27 mouse cellular contexts compared by ENCODE assay signal in the genomic region with DNA sequence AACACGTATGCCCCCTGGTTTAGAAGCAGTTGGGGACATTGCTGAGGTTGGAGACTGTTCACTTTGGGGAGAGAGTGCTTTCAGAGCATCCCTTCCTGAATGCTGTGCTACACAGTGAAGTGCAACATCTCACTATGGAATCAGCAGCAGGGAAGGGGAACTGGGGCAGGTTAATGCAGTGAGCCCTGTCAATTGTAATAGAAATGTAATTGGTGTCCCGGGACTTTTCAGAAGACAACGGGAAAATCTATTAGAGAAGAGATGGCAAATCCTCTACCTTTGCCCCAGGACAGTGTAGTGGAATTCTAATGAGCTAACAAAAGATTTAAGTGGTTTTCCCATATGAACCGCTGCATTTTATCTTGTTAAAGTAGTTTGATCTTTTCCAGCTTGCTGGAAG. TPM values are rescaled to one million over a fixed set of nuclear protein-coding genes. Genes with fewer than 3 reads are reported as not detected.
DNase-seq lines count a peak whose midpoint lies in the region; ATAC-seq and TF ChIP-seq lines count a peak whose summit lies in the region.
"Had no signal": no experiment of that assay in that cellular context is flagged by ENCODE, and none has a peak within 500 bp of the region (broad histone marks: within the 10 kb centered on the region; RNA-seq: fewer than 3 reads in every experiment).

No protein-coding gene starts in this region.

- no peak for TF ChIP-seq CTCF in midbrain, postnatal 0 days (IDR thresholded peaks at IDR 0.05)
- no peak for TF ChIP-seq CTCF in hindbrain, postnatal 0 days (IDR thresholded peaks at IDR 0.05; ENCODE audit: low read depth)

- peaks cover 16% of the 10 kb centered on the region for H3K4me1 ChIP-seq in hindbrain, embryonic 13.5 days (replicated peaks)
- H3K4me1 ChIP-seq in hindbrain, embryonic 10.5 days (replicated peaks), result no peaks in the 10 kb centered on the region
- H3K4me1 ChIP-seq in midbrain, embryonic 11.5 days (ENCODE audit: control insufficient read depth, insufficient read depth, low read length), result no peaks in the 10 kb centered on the region
- H3K4me1 ChIP-seq in midbrain, postnatal 0 days (ENCODE audit: insufficient read depth, low read length), result no peaks in the 10 kb centered on the region
- peaks cover 27% of the 10 kb centered on the region for H3K4me1 ChIP-seq in neural tube, embryonic 13.5 days (replicated peaks)
- peaks cover 15% of the 10 kb centered on the region; the same call in 1 of the 2 replicates for H3K4me1 ChIP-seq in neural tube, embryonic 15.5 days
- H3K4me1 ChIP-seq in hindbrain, postnatal 0 days (ENCODE audit: insufficient read depth, low read length), result no peaks in the 10 kb centered on the region
- H3K4me1 ChIP-seq: embryonic facial prominence, embryonic 12.5 days; embryonic facial prominence, embryonic 15.5 days; forebrain, embryonic 15.5 days; heart, embryonic 10.5 days had no signal

- H3K4me2 ChIP-seq in hindbrain, embryonic 13.5 days, result no peak overlapping the region
- no peak overlapping the region for H3K4me2 ChIP-seq in midbrain, embryonic 11.5 days
- no peak overlapping the region for H3K4me2 ChIP-seq in midbrain, postnatal 0 days (ENCODE audit: low read depth, low read length, poor library complexity, severe bottlenecking)
- H3K4me2 ChIP-seq in neural tube, embryonic 13.5 days, result no peak overlapping the region
- no peak overlapping the region for H3K4me2 ChIP-seq in neural tube, embryonic 15.5 days
- H3K4me2 ChIP-seq in hindbrain, postnatal 0 days (ENCODE audit: low read depth, low read length), result no peak overlapping the region
- H3K4me2 ChIP-seq: embryonic facial prominence, embryonic 12.5 days; embryonic facial prominence, embryonic 15.5 days; forebrain, embryonic 15.5 days; heart, embryonic 13.5 days had no signal

- no peaks in the 10 kb centered on the region for H3K9me3 ChIP-seq in hindbrain, embryonic 13.5 days
- H3K9me3 ChIP-seq in hindbrain, embryonic 10.5 days, result no peaks in the 10 kb centered on the region
- H3K9me3 ChIP-seq in midbrain, embryonic 11.5 days (ENCODE audit: control insufficient read depth, low read length), result no peaks in the 10 kb centered on the region
- no peaks in the 10 kb centered on the region for H3K9me3 ChIP-seq in midbrain, postnatal 0 days (ENCODE audit: low read length)
- no peaks in the 10 kb centered on the region for H3K9me3 ChIP-seq in neural tube, embryonic 13.5 days
- no peaks in the 10 kb centered on the region for H3K9me3 ChIP-seq in neural tube, embryonic 15.5 days (replicated peaks)
- no peaks in the 10 kb centered on the region for H3K9me3 ChIP-seq in hindbrain, postnatal 0 days (ENCODE audit: low read length)
- H3K9me3 ChIP-seq: embryonic facial prominence, embryonic 12.5 days; embryonic facial prominence, embryonic 15.5 days; forebrain, embryonic 15.5 days; G1E; heart, embryonic 10.5 days; heart, embryonic 13.5 days had no signal

- H3K27ac ChIP-seq in hindbrain, embryonic 13.5 days, result no peak overlapping the region
- no peak overlapping the region for H3K27ac ChIP-seq in hindbrain, embryonic 10.5 days
- H3K27ac ChIP-seq in midbrain, embryonic 11.5 days (ENCODE audit: low read depth, low read length), result no peak overlapping the region
- H3K27ac ChIP-seq in midbrain, postnatal 0 days (ENCODE audit: low read depth, low read length), result no peak overlapping the region
- H3K27ac ChIP-seq in neural tube, embryonic 13.5 days (replicated peaks), result no peak overlapping the region
- H3K27ac ChIP-seq in neural tube, embryonic 15.5 days (replicated peaks), result no peak overlapping the region
- H3K27ac ChIP-seq in hindbrain, postnatal 0 days, result no peak overlapping the region
- H3K27ac ChIP-seq: embryonic facial prominence, embryonic 12.5 days; embryonic facial prominence, embryonic 15.5 days; forebrain, embryonic 15.5 days; heart, adult 2 months; heart, embryonic 10.5 days; heart, embryonic 13.5 days had no signal

- no peak for DNase-seq in hindbrain, embryonic 10.5 days (ENCODE audit: low spot score)
- peak; percentile 62 for DNase-seq in midbrain, embryonic 11.5 days (ENCODE audit: low spot score, missing footprints)
- DNase-seq in midbrain, postnatal 0 days (ENCODE audit: low spot score), result no peak
- DNase-seq in hindbrain, postnatal 0 days (ENCODE audit: low spot score), result no peak
- DNase-seq: adrenal gland, postnatal 10 days; adrenal gland, postnatal 36 days; B cell, adult 2 months; cerebellum, adult 11 months; cerebellum, adult 2 months; cerebellum, adult 9-11 months; cerebellum, postnatal 25 days; gastrocnemius, postnatal 10 days; gastrocnemius, postnatal 36 days; heart, adult 2 months; heart, postnatal 14 days; heart, postnatal 4 days had no signal

- H3K27me3 ChIP-seq in hindbrain, embryonic 13.5 days, result no peaks in the 10 kb centered on the region
- no peaks in the 10 kb centered on the region for H3K27me3 ChIP-seq in hindbrain, embryonic 10.5 days (ENCODE audit: insufficient read depth, poor library complexity, severe bottlenecking)
- H3K27me3 ChIP-seq in midbrain, embryonic 11.5 days (ENCODE audit: control insufficient read depth, insufficient read depth, low read length), result no peaks in the 10 kb centered on the region
- no peaks in the 10 kb centered on the region for H3K27me3 ChIP-seq in midbrain, postnatal 0 days (ENCODE audit: insufficient read depth, low read length)
- no peaks in the 10 kb centered on the region for H3K27me3 ChIP-seq in neural tube, embryonic 13.5 days
- H3K27me3 ChIP-seq in neural tube, embryonic 15.5 days (replicated peaks), result no peaks in the 10 kb centered on the region
- H3K27me3 ChIP-seq in hindbrain, postnatal 0 days (ENCODE audit: insufficient read depth, low read length), result no peaks in the 10 kb centered on the region
- H3K27me3 ChIP-seq: CH12.LX; embryonic facial prominence, embryonic 12.5 days; embryonic facial prominence, embryonic 15.5 days; forebrain, embryonic 15.5 days; heart, embryonic 13.5 days; Patski had no signal

- ATAC-seq in hindbrain, embryonic 13.5 days (ENCODE audit: low FRiP score), result peak; percentile 26
- no peak for ATAC-seq in midbrain, embryonic 11.5 days (ENCODE audit: low FRiP score)
- no peak for ATAC-seq in midbrain, postnatal 0 days (ENCODE audit: low FRiP score)
- ATAC-seq in neural tube, embryonic 13.5 days (ENCODE audit: low read depth), result peak; percentile 34; the same call in 1 of the 2 replicates
- no peak for ATAC-seq in neural tube, embryonic 15.5 days (ENCODE audit: low FRiP score)
- ATAC-seq in hindbrain, postnatal 0 days, result peak; percentile 29; the same call in 1 of the 2 replicates
- ATAC-seq: forebrain, embryonic 15.5 days had no signal

- H3K9ac ChIP-seq in hindbrain, embryonic 13.5 days, result no peak overlapping the region
- H3K9ac ChIP-seq in midbrain, embryonic 11.5 days (ENCODE audit: low read length), result no peak overlapping the region
- H3K9ac ChIP-seq in midbrain, postnatal 0 days (replicated peaks; ENCODE audit: low read length, poor library complexity, severe bottlenecking), result no peak overlapping the region
- H3K9ac ChIP-seq in neural tube, embryonic 13.5 days, result no peak overlapping the region
- no peak overlapping the region for H3K9ac ChIP-seq in neural tube, embryonic 15.5 days (replicated peaks)
- H3K9ac ChIP-seq in hindbrain, postnatal 0 days (replicated peaks; ENCODE audit: low read length), result no peak overlapping the region
- H3K9ac ChIP-seq: embryonic facial prominence, embryonic 12.5 days; embryonic facial prominence, embryonic 15.5 days; forebrain, embryonic 15.5 days; heart, embryonic 13.5 days had no signal

- no peaks in the 10 kb centered on the region for H3K36me3 ChIP-seq in hindbrain, embryonic 13.5 days
- no peaks in the 10 kb centered on the region for H3K36me3 ChIP-seq in hindbrain, embryonic 10.5 days
- H3K36me3 ChIP-seq in midbrain, embryonic 11.5 days (ENCODE audit: control insufficient read depth, insufficient read depth, low read length), result no peaks in the 10 kb centered on the region
- H3K36me3 ChIP-seq in midbrain, postnatal 0 days (ENCODE audit: insufficient read depth, low read length), result no peaks in the 10 kb centered on the region
- no peaks in the 10 kb centered on the region for H3K36me3 ChIP-seq in neural tube, embryonic 13.5 days
- no peaks in the 10 kb centered on the region for H3K36me3 ChIP-seq in neural tube, embryonic 15.5 days
- H3K36me3 ChIP-seq in hindbrain, postnatal 0 days (ENCODE audit: insufficient read depth, low read length), result no peaks in the 10 kb centered on the region
- H3K36me3 ChIP-seq: embryonic facial prominence, embryonic 12.5 days; embryonic facial prominence, embryonic 15.5 days; forebrain, embryonic 15.5 days; G1E; heart, embryonic 10.5 days; heart, embryonic 13.5 days had no signal

- no peak overlapping the region for H3K4me3 ChIP-seq in hindbrain, embryonic 13.5 days
- H3K4me3 ChIP-seq in hindbrain, embryonic 10.5 days, result no peak overlapping the region
- H3K4me3 ChIP-seq in midbrain, embryonic 11.5 days (ENCODE audit: low read depth, low read length), result no peak overlapping the region
- H3K4me3 ChIP-seq in midbrain, postnatal 0 days (ENCODE audit: low read depth, low read length), result no peak overlapping the region
- H3K4me3 ChIP-seq in neural tube, embryonic 13.5 days, result no peak overlapping the region
- H3K4me3 ChIP-seq in neural tube, embryonic 15.5 days (replicated peaks), result no peak overlapping the region
- H3K4me3 ChIP-seq in hindbrain, postnatal 0 days (ENCODE audit: low read length), result no peak overlapping the region
- H3K4me3 ChIP-seq: embryonic facial prominence, embryonic 12.5 days; embryonic facial prominence, embryonic 15.5 days; forebrain, embryonic 15.5 days; heart, adult 2 months; heart, embryonic 10.5 days; heart, embryonic 13.5 days had no signal

- 55% methylated on average over 4 of the region's 4 CpGs for WGBS in hindbrain, embryonic 13.5 days
- WGBS in hindbrain, embryonic 10.5 days, result 77% methylated on average over 4 of the region's 4 CpGs
- WGBS in midbrain, embryonic 11.5 days, result 70% methylated on average over 4 of the region's 4 CpGs
- 39% methylated on average over 4 of the region's 4 CpGs for WGBS in midbrain, postnatal 0 days
- WGBS in neural tube, embryonic 13.5 days, result 54% methylated on average over 4 of the region's 4 CpGs
- 47% methylated on average over 4 of the region's 4 CpGs for WGBS in neural tube, embryonic 15.5 days
- WGBS in hindbrain, postnatal 0 days, result 60% methylated on average over 4 of the region's 4 CpGs

RNA-seq across cellular contexts. Expression of gene Rnf150, which starts 21.3 kb away (rescaled TPM):
- polyA plus RNA-seq in hindbrain, embryonic 13.5 days (2015; fragmentation: Nextera tagmentation; extraction: Ambion mirVana), result 2.5 and 2.7 TPM in 2 replicates
- 1.2 and 1.3 TPM in 2 replicates for polyA plus RNA-seq in hindbrain, embryonic 10.5 days (2016; fragmentation: Nextera tagmentation; extraction: Ambion mirVana)
- polyA plus RNA-seq in midbrain, embryonic 11.5 days (2014; fragmentation: Nextera tagmentation; extraction: Ambion mirVana), result 1.2 and 1.5 TPM in 2 replicates
- 12.6 and 14.3 TPM in 2 replicates for total RNA-seq in midbrain, postnatal 0 days (2014; rRNA removed)
- polyA plus RNA-seq in midbrain, postnatal 0 days (2015; fragmentation: Nextera tagmentation; extraction: Ambion mirVana), result 1.5 and 1.9 TPM in 2 replicates
- 2.7 and 3.0 TPM in 2 replicates for polyA plus RNA-seq in neural tube, embryonic 13.5 days (2015; fragmentation: Nextera tagmentation; extraction: Ambion mirVana)
- polyA plus RNA-seq in neural tube, embryonic 15.5 days (2015; fragmentation: Nextera tagmentation; extraction: Ambion mirVana), result 2.1 and 2.5 TPM in 2 replicates
- total RNA-seq in hindbrain, postnatal 0 days (2014; rRNA removed), result 9.4 and 9.9 TPM in 2 replicates
- 1.7 and 1.9 TPM in 2 replicates for polyA plus RNA-seq in hindbrain, postnatal 0 days (2015; fragmentation: Nextera tagmentation; extraction: Ambion mirVana)
- polyA plus RNA-seq: G1E had no signal

Comparison
In these comparisons a context has a peak if more than half of its experiments do, and no peak if none do; other contexts are left out.
1. ATAC-seq: peak in hindbrain, embryonic 13.5 days (single experiment), neural tube, embryonic 13.5 days (single experiment) and hindbrain, postnatal 0 days (single experiment); none in midbrain, embryonic 11.5 days (single experiment), midbrain, postnatal 0 days (single experiment) and neural tube, embryonic 15.5 days (single experiment).